Mouse (Mus musculus): ENCODE results near the gene Ang.

GRCm38 (mm10) chr14:51053176-51053575 lies 37.8 kb upstream of the Ang start:
- TF ChIP-seq CTCF (IDR thresholded peaks at IDR 0.05; ENCODE audit: control insufficient read depth, insufficient read depth, low read length): no peak
- TF ChIP-seq POLR2A (IDR thresholded peaks at IDR 0.05; ENCODE audit: borderline replicate concordance, control insufficient read depth, low read depth, low read length): no peak
